ENCODE assay signal across 30 mouse cellular contexts in genomic region chr3:154893225-154893624, GRCm38 (mm10).
DNase-seq lines count a peak whose midpoint lies in the region; ATAC-seq and TF ChIP-seq lines count a peak whose summit lies in the region.
"Had no signal": no experiment of that assay in that cellular context is flagged by ENCODE, and none has a peak within 500 bp of the region (broad histone marks: within the 10 kb centered on the region; RNA-seq: fewer than 3 reads in every experiment).

No protein-coding gene starts in this region.

- no peak overlapping the region for H3K4me2 ChIP-seq in forebrain, embryonic 12.5 days
- no peak overlapping the region for H3K4me2 ChIP-seq in forebrain, embryonic 13.5 days
- no peak overlapping the region for H3K4me2 ChIP-seq in kidney, embryonic 16.5 days (replicated peaks; ENCODE audit: low read depth, low read length)
- H3K4me2 ChIP-seq in myocyte (ENCODE audit: low read depth), result no peak overlapping the region
- H3K4me2 ChIP-seq: forebrain, embryonic 15.5 days; heart, embryonic 12.5 days; hindbrain, embryonic 15.5 days; midbrain, embryonic 13.5 days; neural tube, embryonic 15.5 days; stomach, embryonic 15.5 days had no signal

- no peak for DNase-seq in kidney, postnatal 4 days
- no peak for DNase-seq in gastrocnemius, adult 8-10 months (ENCODE audit: low spot score in 2 of 2)
- DNase-seq: adrenal gland, postnatal 14 days; cerebellum, adult 11-12 months; cerebellum, adult 9-11 months; heart, postnatal 10 days; kidney, adult 11 months; layer of hippocampus, postnatal 36 days; left cerebral cortex, postnatal 4 days; liver; lung, postnatal 10 days; retina, postnatal 1 day; right cerebral cortex, postnatal 14 days had no signal

- H3K9ac ChIP-seq in forebrain, embryonic 12.5 days, result no peak overlapping the region
- H3K9ac ChIP-seq in forebrain, embryonic 13.5 days, result no peak overlapping the region
- H3K9ac ChIP-seq in kidney, embryonic 16.5 days (replicated peaks; ENCODE audit: low read length), result no peak overlapping the region
- H3K9ac ChIP-seq: forebrain, embryonic 15.5 days; heart, embryonic 12.5 days; hindbrain, embryonic 15.5 days; liver, embryonic 14.5 days; midbrain, embryonic 13.5 days; neural tube, embryonic 15.5 days; stomach, embryonic 15.5 days had no signal

- WGBS in forebrain, embryonic 12.5 days, result 95% methylated on average over 3 of the region's 3 CpGs
- 95% methylated on average over 3 of the region's 3 CpGs for WGBS in forebrain, embryonic 13.5 days
- 81% methylated on average over 3 of the region's 3 CpGs for WGBS in kidney, embryonic 16.5 days

- no peak overlapping the region for H3ac ChIP-seq in myocyte (ENCODE audit: control insufficient read depth, insufficient read length)

- H3K27ac ChIP-seq in forebrain, embryonic 12.5 days, result no peak overlapping the region
- H3K27ac ChIP-seq in forebrain, embryonic 13.5 days, result no peak overlapping the region
- no peak overlapping the region for H3K27ac ChIP-seq in kidney, embryonic 16.5 days (ENCODE audit: low read length)
- H3K27ac ChIP-seq: forebrain, embryonic 15.5 days; hindbrain, embryonic 10.5 days; hindbrain, embryonic 15.5 days; kidney, postnatal 0 days; liver, embryonic 14.5 days; midbrain, embryonic 13.5 days; neural tube, embryonic 15.5 days; stomach, embryonic 15.5 days had no signal

- TF ChIP-seq POLR2A in myocyte (IDR thresholded peaks at IDR 0.05; ENCODE audit: insufficient read length, low read depth), result no peak

- no peaks in the 10 kb centered on the region for H3K36me3 ChIP-seq in forebrain, embryonic 12.5 days (replicated peaks)
- no peaks in the 10 kb centered on the region for H3K36me3 ChIP-seq in forebrain, embryonic 13.5 days (ENCODE audit: poor library complexity, severe bottlenecking)
- no peaks in the 10 kb centered on the region for H3K36me3 ChIP-seq in kidney, embryonic 16.5 days (ENCODE audit: insufficient read depth, low read length)
- no peaks in the 10 kb centered on the region for H3K36me3 ChIP-seq in megakaryocyte, embryonic 14.5 days (replicated peaks; ENCODE audit: low read length)
- no peaks in the 10 kb centered on the region for H3K36me3 ChIP-seq in myocyte (ENCODE audit: control insufficient read depth, insufficient read depth)
- H3K36me3 ChIP-seq: forebrain, embryonic 15.5 days; heart, embryonic 12.5 days; hindbrain, embryonic 10.5 days; hindbrain, embryonic 15.5 days; midbrain, embryonic 13.5 days; neural tube, embryonic 15.5 days; stomach, embryonic 15.5 days had no signal

- no peaks in the 10 kb centered on the region for H3K4me1 ChIP-seq in forebrain, embryonic 12.5 days
- H3K4me1 ChIP-seq in forebrain, embryonic 13.5 days, result no peaks in the 10 kb centered on the region
- H3K4me1 ChIP-seq in kidney, embryonic 16.5 days (ENCODE audit: insufficient read depth, low read length), result no peaks in the 10 kb centered on the region
- no peaks in the 10 kb centered on the region for H3K4me1 ChIP-seq in megakaryocyte, embryonic 14.5 days
- H3K4me1 ChIP-seq: forebrain, embryonic 15.5 days; hindbrain, embryonic 10.5 days; hindbrain, embryonic 15.5 days; midbrain, embryonic 13.5 days; neural tube, embryonic 15.5 days; stomach, embryonic 15.5 days had no signal

- no peaks in the 10 kb centered on the region for H3K27me3 ChIP-seq in forebrain, embryonic 12.5 days
- no peaks in the 10 kb centered on the region for H3K27me3 ChIP-seq in forebrain, embryonic 13.5 days
- no peaks in the 10 kb centered on the region for H3K27me3 ChIP-seq in kidney, embryonic 16.5 days (ENCODE audit: insufficient read depth, low read length)
- no peaks in the 10 kb centered on the region for H3K27me3 ChIP-seq in megakaryocyte, embryonic 14.5 days (replicated peaks)
- no peaks in the 10 kb centered on the region for H3K27me3 ChIP-seq in myocyte (ENCODE audit: control insufficient read depth, insufficient read depth, insufficient read length)
- H3K27me3 ChIP-seq: forebrain, embryonic 15.5 days; heart, embryonic 12.5 days; hindbrain, embryonic 15.5 days; midbrain, embryonic 13.5 days; neural tube, embryonic 15.5 days; stomach, embryonic 15.5 days had no signal

- H3K4me3 ChIP-seq in forebrain, embryonic 12.5 days (replicated peaks), result no peak overlapping the region
- H3K4me3 ChIP-seq in forebrain, embryonic 13.5 days, result no peak overlapping the region
- no peak overlapping the region for H3K4me3 ChIP-seq in kidney, embryonic 16.5 days (ENCODE audit: low read length)
- peak overlapping the region; percentile 14 for H3K4me3 ChIP-seq in megakaryocyte, embryonic 14.5 days (replicated peaks)
- H3K4me3 ChIP-seq in myocyte, result no peak overlapping the region
- H3K4me3 ChIP-seq: forebrain, embryonic 15.5 days; heart, embryonic 12.5 days; hindbrain, embryonic 10.5 days; hindbrain, embryonic 15.5 days; midbrain, embryonic 13.5 days; neural tube, embryonic 15.5 days; stomach, embryonic 15.5 days had no signal

- ATAC-seq in forebrain, embryonic 12.5 days (ENCODE audit: low FRiP score), result 0 out of 2 replicates have a peak, but pooled peaks have one; percentile 27
- no peak for ATAC-seq in forebrain, embryonic 13.5 days
- peak; percentile 12; the same call in 1 of the 2 replicates for ATAC-seq in kidney, embryonic 16.5 days (ENCODE audit: low FRiP score, low TSS enrichment)
- no peak for ATAC-seq in megakaryocyte, adult 5-6 weeks (ENCODE audit: poor library complexity, severe bottlenecking)
- ATAC-seq: CD4-positive, CD25-positive, alpha-beta regulatory T cell, adult 4 months; forebrain, embryonic 15.5 days; inflammation-experienced regulatory T-cells, adult 6 months; midbrain, embryonic 13.5 days had no signal

- no peaks in the 10 kb centered on the region for H3K9me3 ChIP-seq in forebrain, embryonic 12.5 days
- H3K9me3 ChIP-seq in forebrain, embryonic 13.5 days (replicated peaks), result no peaks in the 10 kb centered on the region
- H3K9me3 ChIP-seq in kidney, embryonic 16.5 days (ENCODE audit: low read length), result no peaks in the 10 kb centered on the region
- H3K9me3 ChIP-seq in megakaryocyte, embryonic 14.5 days, result peaks cover 15% of the 10 kb centered on the region; the same call in 1 of the 2 replicates
- H3K9me3 ChIP-seq: forebrain, embryonic 15.5 days; heart, embryonic 12.5 days; hindbrain, embryonic 10.5 days; hindbrain, embryonic 15.5 days; midbrain, embryonic 13.5 days; neural tube, embryonic 15.5 days; stomach, embryonic 15.5 days had no signal

- H3K79me2 ChIP-seq in myocyte (ENCODE audit: control insufficient read depth, insufficient read depth), result no peaks in the 10 kb centered on the region

TF ChIP-seq in myocyte, 11 proteins besides CTCF, POLR2A, EP300 and RAD21:
- peak; percentile 76 for TF ChIP-seq TCF3 (IDR thresholded peaks at IDR 0.05; ENCODE audit: insufficient read length, low read depth)
- no peak for TF ChIP-seq E2F4 (IDR thresholded peaks at IDR 0.05; ENCODE audit: insufficient read depth)
- peak; percentile 36 for TF ChIP-seq TCF12 (IDR thresholded peaks at IDR 0.05; ENCODE audit: insufficient read depth, poor library complexity, severe bottlenecking)
- TF ChIP-seq SRF (IDR thresholded peaks at IDR 0.05; ENCODE audit: control insufficient read depth, insufficient read length, low read depth), result no peak
- peak in 2 of 3 experiments; percentile 42 to 61 for TF ChIP-seq MYOG (IDR thresholded peaks at IDR 0.05; ENCODE audit: control insufficient read depth in 1 of 3, insufficient read depth in 1 of 3, insufficient read length in 2 of 3, low read depth in 2 of 3)
- no peak for TF ChIP-seq REST (IDR thresholded peaks at IDR 0.05; ENCODE audit: insufficient read depth, insufficient read length)
- no peak for TF ChIP-seq CEBPB (IDR thresholded peaks at IDR 0.05; ENCODE audit: insufficient read depth, poor library complexity, severe bottlenecking)
- peak in 2 of 3 experiments; percentile 86 to 88 for TF ChIP-seq MYOD1 (IDR thresholded peaks at IDR 0.05; ENCODE audit: control insufficient read depth in 1 of 3, insufficient read length in 2 of 3, low read depth in 2 of 3)
- TF ChIP-seq USF1 (IDR thresholded peaks at IDR 0.05; ENCODE audit: low read depth), result no peak
- TF ChIP-seq MAX (IDR thresholded peaks at IDR 0.05; ENCODE audit: low read depth), result no peak
TF ChIP-seq in myocyte: peak in this region for 4.

Comparison
In these comparisons a context has a peak if more than half of its experiments do, and no peak if none do; other contexts are left out.
1. ATAC-seq: peak in forebrain, embryonic 12.5 days (single experiment) and kidney, embryonic 16.5 days (single experiment); none in forebrain, embryonic 13.5 days (single experiment) and megakaryocyte, adult 5-6 weeks (single experiment).